Mouse (Mus musculus) mature B cell (primary cell): ENCODE data around the gene Il27.

Experiments
- in situ Hi-C: fragments of 300-500 bp; cut with MboI; formaldehyde crosslinking; loops from 2 replicates; pipeline ENCODE4 v1.14.3; 2019

The Il27 gene

DNA sequence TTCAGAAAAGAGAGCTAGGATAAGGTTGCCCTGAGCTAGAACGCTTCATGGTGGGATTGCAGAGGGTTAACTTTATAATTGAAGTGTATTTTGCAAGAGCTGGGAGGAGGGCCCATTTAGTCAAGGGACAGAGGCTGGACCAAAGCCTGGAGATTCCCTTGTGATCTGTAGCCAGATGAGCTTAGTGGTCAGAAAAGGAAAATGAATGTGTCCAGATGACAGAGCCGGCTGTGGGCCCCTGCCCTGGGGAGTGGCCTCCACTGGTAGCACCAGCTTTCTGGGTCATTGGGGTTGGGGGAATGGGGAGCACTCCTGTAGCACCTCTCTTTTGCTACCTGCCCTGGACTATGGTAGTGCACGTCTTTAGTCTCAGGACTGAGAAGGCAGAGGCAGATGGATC lies 12.3 kb upstream of the Il27 start:
- in situ Hi-C loops, result no loop called here

DNA sequence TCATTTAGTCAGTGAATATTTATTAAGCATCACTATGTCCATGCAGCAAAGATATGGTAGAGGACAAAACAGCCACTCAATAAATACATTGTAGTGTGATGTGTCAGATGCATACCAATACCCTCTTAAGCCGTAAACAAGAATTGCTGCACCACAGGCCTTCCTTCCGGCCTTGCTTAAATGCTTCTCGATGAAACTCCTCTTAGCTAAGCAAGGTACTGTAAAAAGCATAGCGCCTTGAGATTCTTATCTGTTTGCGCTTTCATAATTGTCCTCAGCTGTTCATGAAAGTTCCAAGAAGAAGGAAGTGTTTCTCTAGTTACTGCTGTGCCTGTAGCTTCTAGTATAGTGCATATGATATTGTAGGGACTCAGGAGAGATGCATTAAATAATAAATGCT lies 11.9 kb upstream of the Il27 start:
- in situ Hi-C loops, result no loop called here

DNA sequence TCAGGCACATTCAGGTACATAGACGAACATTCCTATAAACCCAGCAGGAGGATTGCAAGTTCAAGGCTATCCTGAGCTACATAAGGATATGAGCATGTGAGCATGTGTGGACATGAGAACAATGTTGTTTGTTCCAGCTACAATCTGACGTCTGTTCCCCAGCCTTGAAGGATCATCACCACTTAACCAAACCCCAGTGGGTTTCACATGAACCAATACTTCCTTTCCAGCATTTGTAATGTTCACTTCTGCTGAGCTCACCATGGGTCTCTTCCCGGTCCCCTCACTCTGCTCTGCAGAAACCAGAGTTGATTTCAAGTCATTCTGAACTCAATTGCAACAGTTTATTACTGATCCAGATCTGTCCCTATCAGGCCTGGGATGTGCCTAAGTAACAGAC lies 7.9 kb upstream of the Il27 start:
- in situ Hi-C loops, result no loop called here

DNA sequence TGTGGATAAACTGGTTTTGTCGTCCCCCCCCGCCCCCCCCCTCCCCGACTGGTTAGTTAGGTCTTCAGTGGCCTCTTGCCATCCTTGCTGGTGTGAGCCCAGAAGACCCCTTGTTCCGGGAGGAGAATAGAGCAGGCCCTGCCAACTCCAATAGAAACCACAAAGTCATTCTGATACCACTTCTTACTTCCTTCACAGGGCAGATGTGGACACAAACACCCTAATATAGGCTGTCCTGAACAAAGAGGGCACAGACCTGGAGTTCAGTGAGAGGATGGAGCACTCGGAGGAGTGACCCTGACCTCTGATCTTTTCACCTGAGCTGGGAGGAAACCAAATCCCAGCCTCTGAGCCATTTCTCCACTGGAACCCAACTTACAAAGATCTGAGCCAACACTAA lies 7.2 kb upstream of the Il27 start:
- in situ Hi-C loops, result no loop called here

DNA sequence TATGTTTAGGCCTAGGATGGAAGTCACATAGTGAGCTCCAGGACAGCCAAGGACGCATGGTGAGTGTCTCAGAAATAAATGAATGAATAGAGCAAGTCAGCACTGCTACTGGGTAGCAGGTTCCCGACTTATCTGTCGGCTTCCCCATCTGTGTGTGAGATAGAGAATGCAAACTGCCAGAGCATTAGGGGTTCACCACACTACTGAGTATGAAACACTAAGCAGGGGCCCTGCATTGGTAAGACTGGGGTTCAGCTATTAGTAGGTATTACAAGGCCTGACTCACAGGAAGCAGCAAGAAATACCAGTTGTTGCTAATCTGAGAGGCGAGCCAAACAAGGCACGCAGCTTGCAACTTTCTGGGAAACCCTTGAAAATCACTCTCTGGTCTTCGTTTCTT lies 4.2 kb upstream of the Il27 start:
- in situ Hi-C loops, result no loop called here

DNA sequence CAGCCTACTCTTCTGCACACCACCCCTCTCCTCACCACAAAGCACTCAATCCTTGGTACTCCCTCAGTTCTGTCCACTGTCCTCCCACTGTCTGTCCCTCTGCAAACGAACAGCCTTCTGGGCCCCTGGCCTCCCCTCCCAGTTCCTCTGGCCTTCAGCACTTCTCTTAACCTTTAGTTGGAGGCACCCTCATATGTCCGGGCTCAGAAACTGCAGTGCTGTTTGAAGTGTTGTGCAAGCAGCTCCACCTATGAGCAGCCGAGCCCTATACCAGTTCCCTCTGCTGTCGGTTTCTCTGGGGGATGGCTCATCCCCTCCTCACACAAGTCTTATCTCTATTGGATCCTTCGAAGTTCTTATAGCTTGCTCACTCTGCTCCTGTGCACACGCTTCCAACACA lies 1.7 kb upstream of the Il27 start:
- in situ Hi-C loops, result no loop called here

DNA sequence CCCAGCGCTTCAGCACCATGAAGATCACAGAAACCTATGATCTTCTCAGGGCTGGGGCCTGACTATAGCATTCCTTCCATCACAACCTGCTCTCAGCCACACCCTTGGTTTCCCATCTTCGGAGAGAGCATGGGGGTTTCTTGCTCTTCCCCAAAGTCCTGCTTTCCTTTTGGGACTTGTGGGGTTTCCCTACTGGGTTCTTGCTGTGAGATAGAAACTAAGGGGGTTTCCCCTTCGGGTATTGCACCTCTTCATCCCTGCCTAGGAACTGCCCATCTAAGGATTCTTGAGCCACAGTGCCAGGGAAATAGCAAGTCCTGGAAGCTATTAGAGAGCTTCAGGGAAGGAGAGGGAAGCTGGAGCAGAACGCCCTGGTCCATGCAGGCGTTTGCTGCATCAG lies 1.1 kb upstream of the Il27 start:
- in situ Hi-C loops, result no loop called here

DNA sequence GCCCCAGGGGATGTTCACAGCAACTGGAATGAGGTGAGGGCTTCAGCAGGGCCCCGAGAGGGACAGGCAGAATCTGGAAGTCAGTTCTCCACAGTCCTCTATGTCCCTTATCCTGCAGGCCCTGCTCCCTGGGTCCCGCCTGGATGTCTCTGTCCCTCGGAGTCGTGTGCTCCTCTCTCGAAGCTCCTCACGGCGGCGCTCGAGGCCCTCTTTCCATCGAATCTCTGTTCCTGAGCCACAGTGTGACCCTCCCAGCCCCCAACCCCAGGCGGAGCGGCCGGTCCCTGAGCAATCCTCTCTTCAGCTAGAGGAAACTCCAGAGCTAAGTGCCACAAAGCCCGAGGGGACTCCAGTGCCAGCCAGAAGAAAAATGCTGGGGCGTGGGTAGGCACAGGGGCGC lies 7.0 kb downstream of the Il27 start:
- in situ Hi-C loops, result loop anchor here (10.0 kb wide), 1 partner anchor 107 kb away; the partner anchor contains the start of genes Bola2 and Slx1b

DNA sequence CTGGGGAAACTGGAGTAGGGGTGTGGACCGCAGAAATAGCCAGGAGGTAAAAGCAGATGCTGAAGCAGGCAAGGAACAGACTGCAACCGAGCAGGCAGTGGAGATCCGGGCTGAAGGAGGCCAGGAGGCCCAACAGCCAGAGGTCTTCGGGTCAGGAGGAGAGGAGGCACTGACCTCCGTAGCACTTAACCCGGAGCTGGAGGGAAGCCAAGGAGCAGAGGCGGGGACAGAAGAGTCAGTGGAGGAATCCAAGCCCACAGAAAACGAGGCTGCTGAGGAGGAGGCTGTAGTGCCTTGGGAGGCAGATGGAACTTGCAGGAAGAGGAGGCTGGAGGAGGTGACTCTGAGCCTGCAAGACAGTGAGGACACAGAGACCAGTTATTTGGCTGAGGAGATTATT lies 7.9 kb downstream of the Il27 start:
- in situ Hi-C loops, result loop anchor here (10.0 kb wide), 1 partner anchor 108 kb away; the partner anchor contains the start of genes Bola2 and Slx1b

DNA sequence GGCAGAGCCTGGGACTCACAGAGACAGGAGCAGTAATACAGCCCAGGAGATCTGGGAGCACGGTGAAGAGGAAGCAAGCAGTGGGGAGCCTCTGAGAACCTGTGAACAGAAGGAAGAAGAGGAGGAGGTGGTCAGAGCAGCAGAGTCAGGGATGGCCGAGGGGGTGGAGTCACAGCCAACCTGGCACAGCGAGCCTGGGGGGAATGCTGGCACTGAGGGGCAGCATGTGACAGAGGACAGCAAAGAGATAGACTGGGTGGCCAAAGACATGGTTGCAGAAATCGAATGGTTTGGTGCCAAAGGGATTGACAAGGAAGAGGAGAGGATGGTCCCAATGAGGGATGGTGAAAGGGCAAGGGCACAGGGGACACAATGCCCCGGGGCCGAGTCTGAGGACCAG lies 9.0 kb downstream of the Il27 start, which contains the start of gene Cln3:
TSS of gene Cln3 (minus strand) at position 101 of the 400 bp plus-strand sequence.
- in situ Hi-C loops, result loop anchor here (10.0 kb wide), 1 partner anchor 109 kb away; the partner anchor contains the start of genes Bola2 and Slx1b

DNA sequence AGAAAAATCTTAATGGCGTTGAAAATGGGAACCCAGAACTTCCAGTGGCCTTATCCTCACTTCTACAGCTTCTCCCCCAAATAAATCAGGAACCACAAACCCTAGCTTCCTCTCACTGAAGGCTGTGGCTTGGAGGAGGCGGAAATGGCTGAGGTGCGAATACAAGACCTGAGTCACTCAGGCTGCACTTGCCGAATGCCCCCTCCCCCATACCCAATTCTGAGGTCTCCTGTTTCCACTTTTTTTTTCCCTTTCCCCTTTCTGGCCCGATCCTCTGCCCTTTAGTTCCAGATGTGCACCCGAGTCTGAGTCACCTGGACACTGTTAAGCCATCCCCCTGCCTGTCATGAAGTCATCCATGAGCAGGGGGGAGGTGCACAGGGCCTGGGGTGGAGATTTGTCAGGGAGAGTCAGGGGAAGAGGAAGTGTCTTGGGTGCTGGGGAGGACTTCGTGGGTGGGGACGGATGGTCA lies 10.2 kb downstream of the Il27 start, which contains the start of gene Apobr:
TSS of gene Apobr (plus strand) at position 437 of the 472 bp plus-strand sequence.
- in situ Hi-C loops, result loop anchor here (10.0 kb wide), 1 partner anchor 110 kb away; the partner anchor contains the start of genes Bola2 and Slx1b

DNA sequence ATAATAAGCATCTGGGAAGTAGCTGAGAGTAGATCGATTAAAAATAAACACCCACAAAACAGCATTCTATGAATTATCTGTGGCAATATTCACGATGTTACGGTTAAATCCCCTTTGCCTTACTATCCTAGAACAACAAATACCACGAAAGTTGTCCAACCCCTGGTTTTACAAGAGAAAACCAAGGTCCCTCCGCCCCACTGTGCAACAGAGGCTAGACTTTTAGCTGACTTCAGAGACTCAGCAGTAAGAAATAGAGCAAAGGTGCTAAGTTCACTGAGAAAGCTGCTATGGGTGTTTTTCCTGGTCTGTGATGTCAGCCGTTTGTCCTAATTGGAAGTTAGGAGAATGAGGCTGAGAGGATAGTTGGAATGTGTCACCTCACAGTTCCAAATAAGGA lies 11.0 kb downstream of the Il27 start:
- in situ Hi-C loops, result loop anchor here (10.0 kb wide), 1 partner anchor 111 kb away; the partner anchor contains the start of genes Bola2 and Slx1b

DNA sequence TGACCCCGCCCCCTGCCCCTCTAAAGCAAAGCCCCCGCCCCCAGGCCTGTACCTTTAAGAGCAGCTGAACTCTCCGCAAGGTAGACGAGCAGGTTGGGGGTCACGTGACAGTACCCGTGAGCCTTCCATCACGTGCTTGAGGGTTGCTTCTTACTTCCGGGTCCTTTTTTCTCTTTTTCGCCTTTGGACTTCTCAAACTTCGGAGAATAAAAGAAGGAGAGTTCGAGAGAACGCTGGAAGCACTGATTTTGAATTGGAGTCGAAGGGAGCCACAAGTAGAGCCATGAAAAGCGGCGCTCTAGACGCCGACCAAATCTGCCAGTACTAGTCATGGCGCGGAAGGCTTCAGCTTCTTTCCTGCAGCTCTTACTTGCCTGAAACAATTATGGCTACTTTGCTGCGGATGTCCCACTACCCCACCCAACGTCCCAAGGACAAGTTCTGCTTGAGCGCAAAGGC lies 11.5 kb downstream of the Il27 start:
- in situ Hi-C loops, result loop anchor here (10.0 kb wide), 1 partner anchor 112 kb away; the partner anchor contains the start of genes Bola2 and Slx1b

DNA sequence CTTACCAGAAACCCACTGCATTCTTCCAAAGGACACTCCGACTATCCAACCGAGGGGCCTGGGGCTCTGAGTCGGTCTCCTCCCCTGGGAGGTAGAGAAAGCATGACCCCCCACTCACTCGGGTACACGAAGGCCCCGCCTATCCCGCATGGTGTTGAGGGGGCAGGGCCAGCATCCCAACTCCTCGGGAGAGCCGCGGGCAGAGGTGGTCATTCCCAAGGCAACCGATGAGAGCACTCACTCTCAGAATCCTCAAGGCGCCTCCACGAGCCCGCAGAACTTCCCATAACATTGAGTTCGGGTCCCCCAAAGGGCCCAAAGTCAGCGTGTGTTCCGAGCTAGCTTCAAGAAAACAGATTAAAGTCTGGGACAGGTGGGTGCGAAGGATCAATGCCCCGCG lies 12.0 kb downstream of the Il27 start:
- in situ Hi-C loops, result loop anchor here (10.0 kb wide), 1 partner anchor 112 kb away; the partner anchor contains the start of genes Bola2 and Slx1b

DNA sequence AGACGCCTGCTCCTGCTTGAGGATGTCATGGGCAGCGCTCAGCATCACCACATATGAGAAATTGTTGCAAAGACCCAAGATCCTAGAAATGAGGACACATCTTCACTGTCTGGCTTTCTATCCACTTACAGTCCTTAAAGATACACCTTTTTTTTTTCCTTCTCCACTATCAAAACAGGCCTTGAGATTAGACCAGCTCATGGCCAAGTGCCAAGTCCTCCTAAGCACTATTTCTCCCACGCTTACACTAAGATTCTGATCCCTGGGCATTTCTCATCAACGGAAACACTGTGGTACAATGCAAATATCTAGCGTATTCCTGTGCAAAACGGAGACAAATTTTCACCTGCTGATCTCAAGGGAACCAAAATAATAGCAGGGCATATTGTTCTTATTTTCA lies 13.1 kb downstream of the Il27 start:
- in situ Hi-C loops, result loop anchor here (10.0 kb wide), 1 partner anchor 113 kb away; the partner anchor contains the start of genes Bola2 and Slx1b

DNA sequence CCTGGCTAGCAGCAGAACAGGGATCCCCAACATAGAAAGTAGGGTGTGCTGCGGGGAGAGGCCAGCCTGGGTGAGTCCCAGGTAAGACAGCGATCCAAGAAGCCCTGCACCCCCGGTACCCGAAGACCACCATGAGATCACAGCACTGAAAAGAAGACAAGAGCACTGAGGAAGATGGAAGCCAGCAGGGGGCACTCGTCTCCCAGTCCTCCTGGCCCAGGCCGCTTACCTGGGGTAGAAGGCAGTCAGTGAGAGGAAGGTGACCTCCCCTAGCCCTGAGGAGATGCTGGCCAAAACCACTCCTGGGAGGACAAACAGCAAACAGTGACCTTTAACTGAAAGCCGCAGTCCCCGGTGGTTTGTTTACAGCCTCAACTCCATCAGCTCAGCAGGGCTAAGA lies 15.6 kb downstream of the Il27 start:
- in situ Hi-C loops, result no loop called here

DNA sequence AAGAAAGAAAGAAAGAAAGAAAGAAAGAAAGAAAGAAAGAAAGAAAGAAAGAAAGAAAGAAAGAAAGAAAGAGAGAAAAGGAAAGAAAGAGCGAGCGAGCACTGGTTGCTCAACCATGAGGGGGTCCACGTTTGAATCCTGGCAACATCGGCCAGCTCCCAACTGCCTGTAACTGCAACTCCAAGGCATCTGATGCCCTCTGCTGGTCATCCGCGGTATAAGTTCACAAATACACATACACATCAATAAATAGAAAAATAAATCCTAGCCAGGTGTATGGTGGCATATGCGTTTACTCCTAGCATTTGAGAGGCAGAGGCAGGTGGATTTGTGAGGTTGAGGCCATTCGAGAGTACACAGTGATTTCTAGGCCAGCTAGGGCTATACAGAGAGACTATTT lies 17.8 kb downstream of the Il27 start:
- in situ Hi-C loops, result no loop called here

DNA sequence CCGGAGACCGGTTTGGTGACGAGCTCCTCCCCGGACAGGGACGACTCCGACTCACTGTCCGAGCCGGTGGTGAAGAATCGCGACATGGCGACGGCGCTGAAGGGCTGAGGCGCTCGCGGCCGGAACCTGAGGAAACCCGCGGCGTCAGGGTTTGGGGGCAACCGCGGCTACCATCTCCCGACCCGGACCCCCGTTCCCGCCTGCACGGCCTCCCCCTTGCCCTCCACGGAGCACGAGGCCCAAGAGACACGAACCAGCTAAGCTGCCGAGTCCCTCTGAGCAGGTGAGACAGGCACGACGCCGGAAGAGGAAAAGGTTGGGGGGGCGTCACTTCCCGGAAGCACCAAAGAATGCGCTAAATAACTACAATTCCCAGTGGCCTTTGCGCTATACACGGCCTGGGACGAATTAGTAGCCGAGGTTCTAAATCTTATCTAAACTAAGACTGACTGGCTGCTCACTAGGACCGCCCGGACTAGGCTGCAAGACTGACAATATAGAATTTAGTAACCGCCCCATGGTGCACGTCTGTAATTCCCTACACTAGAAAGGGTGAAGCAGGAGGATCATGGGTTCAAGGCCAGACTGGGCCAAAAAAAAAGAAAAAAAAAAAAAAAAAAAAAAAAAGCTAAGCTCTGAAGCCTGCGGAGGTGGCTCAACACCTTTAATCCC lies 28.5 kb downstream of the Il27 start, which contains the start of gene Eif3c:
TSS of gene Eif3c (minus strand) at position 318 of the 672 bp plus-strand sequence.
- in situ Hi-C loops, result no loop called here

DNA sequence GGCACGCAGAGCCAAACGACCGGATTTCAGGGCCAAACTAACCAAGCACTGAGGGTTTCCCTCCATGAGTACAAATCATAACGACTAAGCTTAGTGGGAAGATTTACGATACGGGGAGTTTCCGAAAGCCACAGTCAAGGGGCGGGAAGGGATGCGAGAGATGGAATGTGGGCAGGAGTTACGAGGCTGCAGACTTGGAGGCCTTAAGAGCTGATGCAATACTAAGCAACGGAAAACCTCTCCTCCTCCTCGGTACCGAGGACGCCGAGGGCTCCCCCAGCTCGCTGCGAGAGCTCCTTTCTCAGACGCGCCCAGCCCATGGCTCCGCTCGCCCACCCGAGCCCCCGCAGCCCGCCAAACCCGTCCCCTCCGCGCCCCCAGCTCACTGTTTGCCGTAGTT lies 29.0 kb downstream of the Il27 start:
- in situ Hi-C loops, result no loop called here

DNA sequence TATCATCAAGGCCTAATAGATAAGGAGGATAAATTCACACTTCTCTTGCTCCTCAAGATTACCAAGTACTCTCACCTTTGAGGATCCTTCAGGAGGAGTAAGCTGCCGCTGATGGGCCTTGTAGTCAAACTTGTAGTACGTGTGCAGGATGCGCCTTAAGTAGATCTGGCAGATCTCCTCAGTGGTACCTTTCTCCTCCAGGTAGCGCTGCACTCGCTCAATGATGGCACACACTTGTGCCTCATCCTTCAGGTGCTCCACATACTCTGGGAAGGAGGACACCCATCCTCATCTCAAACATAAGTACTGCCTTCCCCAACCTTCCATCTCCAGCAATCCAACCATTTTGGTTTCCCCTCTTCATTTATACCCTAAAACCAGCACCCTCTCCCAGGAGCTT lies 38.1 kb downstream of the Il27 start:
- in situ Hi-C loops, result no loop called here

DNA sequence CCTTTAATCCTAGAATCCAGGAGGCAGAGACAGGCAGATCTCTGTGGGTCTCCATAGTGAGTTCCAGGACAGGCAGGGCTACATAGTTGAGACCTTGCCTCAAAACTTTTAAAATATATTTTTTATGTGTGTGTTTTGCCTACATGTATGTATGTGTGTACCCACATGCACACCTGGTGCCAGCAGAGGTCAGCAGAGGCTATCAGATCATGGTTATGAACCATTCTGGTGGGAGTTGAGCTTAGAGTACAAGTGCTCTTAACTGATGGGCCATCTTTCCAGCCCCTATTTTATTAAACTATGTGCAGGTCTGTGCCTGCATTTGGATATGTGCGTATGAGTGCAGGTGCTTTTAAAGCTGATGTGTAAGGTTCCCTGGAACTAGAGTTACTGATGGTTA lies 39.9 kb downstream of the Il27 start:
- in situ Hi-C loops, result no loop called here

DNA sequence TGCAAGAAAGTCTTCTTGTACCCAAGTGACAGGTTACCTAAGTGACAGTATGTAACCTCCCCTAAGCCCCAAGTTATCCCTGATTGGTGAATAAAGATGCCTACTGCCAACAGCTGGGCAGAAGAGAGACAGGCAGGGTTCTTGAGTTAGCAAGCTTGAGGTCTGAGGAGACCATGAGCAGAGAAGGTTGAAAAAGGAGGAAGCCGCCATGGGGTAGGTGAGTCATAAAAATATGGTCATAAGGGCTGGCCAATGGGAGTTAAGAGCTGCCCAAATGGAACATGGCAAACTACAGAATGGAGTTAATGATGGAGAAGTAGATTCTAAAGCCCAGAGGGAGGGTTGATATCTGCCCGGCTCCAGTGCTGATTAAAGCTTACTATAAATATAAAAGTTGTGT lies 49.1 kb downstream of the Il27 start:
- in situ Hi-C loops, result no loop called here

DNA sequence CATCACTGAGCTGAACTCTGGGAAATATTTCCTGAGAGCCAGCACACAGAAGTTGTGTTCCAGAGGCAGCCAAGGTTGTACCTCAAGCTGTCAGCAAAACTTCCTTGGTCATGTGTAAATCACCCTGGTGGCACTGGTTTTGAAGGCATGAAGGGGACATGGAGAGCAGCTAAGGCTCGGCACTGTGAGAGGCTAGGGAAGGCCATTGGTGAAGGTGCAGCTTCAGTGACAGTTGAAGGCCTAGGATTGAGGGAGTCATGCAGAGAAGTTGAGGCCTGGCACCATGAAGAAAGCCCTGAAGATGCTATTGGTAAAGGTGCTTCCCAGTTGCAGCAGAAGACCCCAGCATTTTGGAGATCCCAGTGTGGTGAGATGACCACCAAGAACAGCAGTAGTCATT lies 53.1 kb downstream of the Il27 start:
- in situ Hi-C loops, result no loop called here
